Mouse (Mus musculus) spleen, postnatal 4 days (tissue): Measurements from ENCODE around the gene Olfr1168.
"Not testable (repeated sequence)": the region's sequence is repeated elsewhere in the genome, so short reads cannot be mapped to it uniquely, and the experiment has no call there.

Source experiments
- DNase-seq, 2 experiments: peaks; one replicate each; pipeline ENCODE4 v3.0.0; 2022; ENCODE audit warnings: low spot score in 2 of 2

Olfr1168 gene

GRCm38 (mm10) chr2:88181580-88181979, at the start of gene Olfr1168:
Olfr1168 (plus strand) TSS chr2:88181880.
- no peak for DNase-seq

GRCm38 (mm10) chr2:88155093-88155492, 26.6 kb upstream of the Olfr1168 start, which contains the start of gene Olfr1167:
Olfr1167 (minus strand) TSS chr2:88155193.
- DNase-seq, result not testable (repeated sequence)

GRCm38 (mm10) chr2:88220784-88221183, 39.1 kb downstream of the Olfr1168 start:
- no peak for DNase-seq

- DNase-seq, result no peak
These were observed 46.6 kb downstream of the Olfr1168 start, which contains the start of gene Olfr1170 for GRCm38 (mm10) chr2:88228234-88228633. Olfr1170 (minus strand) TSS chr2:88228334.
